Mouse (Mus musculus) forebrain, embryonic 13.5 days (tissue): Measurements from ENCODE around the gene Ddx6. TPM values are rescaled to one million over a fixed set of nuclear protein-coding genes. Genes with fewer than 3 reads are reported as not detected.

Source experiments
- ATAC-seq: fragments of 200-750 bp; cut with Nextera tagmentation; 2 replicates; pipeline ENCODE4 v1.8.0; 2017
- H3K27ac ChIP-seq: fragments of 300-500 bp; sonication (generic); 2 replicates; pipeline ENCODE4 v1.5.1; 2015; ENCODE audit warnings: inconsistent platforms, mild to moderate bottlenecking, moderate library complexity
- H3K27me3 ChIP-seq: fragments of 300-500 bp; sonication (generic); 2 replicates; pipeline ENCODE4 v1.6.1; 2015; ENCODE audit warnings: mild to moderate bottlenecking, inconsistent platforms
- H3K36me3 ChIP-seq: fragments of 300-500 bp; sonication (generic); 2 replicates; pipeline ENCODE4 v1.6.1; 2015; ENCODE audit warnings: mild to moderate bottlenecking, inconsistent platforms; ENCODE audit not compliant: poor library complexity, severe bottlenecking
- H3K4me1 ChIP-seq: fragments of 300-500 bp; sonication (generic); 2 replicates; pipeline ENCODE4 v1.6.1; 2015; ENCODE audit warnings: inconsistent platforms
- H3K4me2 ChIP-seq: fragments of 300-500 bp; sonication (generic); 2 replicates; pipeline ENCODE4 v1.6.1; 2015; ENCODE audit warnings: inconsistent platforms, mild to moderate bottlenecking, moderate library complexity
- H3K4me3 ChIP-seq: fragments of 300-500 bp; sonication (generic); 2 replicates; pipeline ENCODE4 v1.5.1; 2015; ENCODE audit warnings: mild to moderate bottlenecking, inconsistent platforms
- H3K9ac ChIP-seq: fragments of 300-500 bp; sonication (generic); 2 replicates; pipeline ENCODE4 v1.6.1; 2015; ENCODE audit warnings: mild to moderate bottlenecking, inconsistent platforms
- H3K9me3 ChIP-seq: fragments of 300-500 bp; sonication (generic); replicated peaks from 2 replicates; pipeline ENCODE4 v1.6.1; 2016; ENCODE audit warnings: inconsistent platforms
- WGBS: fragments of 180-500 bp; shearing (Covaris S2); methylation state at CpG from one replicate; pipeline ENCODE4 v1.1.7; 2015; 5-methylcytosine and 5-hydroxymethylcytosine counted together
- polyA plus RNA-seq: library from polyadenylated mRNA; unstranded; fragments of >200 nt; fragmentation: Nextera tagmentation; extraction: Ambion mirVana; gene quantifications from 2 replicates; pipeline ENCODE4 v1.2.1, GENCODE M21; 2015

Gene Ddx6
- polyA plus RNA-seq, 1 experiment from 2014 or later, result 28.1 TPM

DNA sequence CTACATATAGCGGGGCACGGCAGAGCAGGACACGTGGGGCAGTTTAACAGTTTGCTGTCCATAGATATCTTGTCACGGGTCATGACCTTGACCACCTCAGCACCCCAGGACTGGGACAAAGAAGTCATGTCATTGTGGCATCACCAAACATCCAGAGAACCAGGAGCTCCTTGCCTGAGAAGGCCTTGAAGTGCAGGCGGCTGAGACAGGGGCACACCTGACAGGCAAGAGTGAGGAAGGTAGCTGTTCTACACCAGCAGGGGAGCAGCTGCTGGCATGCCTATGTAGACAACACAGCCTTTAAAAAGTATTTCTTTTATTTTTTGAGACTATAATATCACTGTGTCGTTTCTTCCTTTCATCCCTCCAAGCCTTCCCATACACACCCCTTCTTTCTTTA is 41.7 kb downstream of the Ddx6 start:
- Histone ChIP-seq H3K36me3 (peaks cover 9% of the 10 kb centered on the region; the same call in 1 of the 2 replicates), H3K9ac (no peak overlapping the region), H3K4me2 (no peak overlapping the region), H3K4me3 (no peak overlapping the region), H3K27ac (no peak overlapping the region), H3K4me1 (no peaks in the 10 kb centered on the region), H3K9me3 (no peaks in the 10 kb centered on the region; the same call in 1 of the 2 replicates), H3K27me3 (no peaks in the 10 kb centered on the region)
- 87% methylated on average over 6 of the region's 6 CpGs for WGBS
- ATAC-seq, result no peak

DNA sequence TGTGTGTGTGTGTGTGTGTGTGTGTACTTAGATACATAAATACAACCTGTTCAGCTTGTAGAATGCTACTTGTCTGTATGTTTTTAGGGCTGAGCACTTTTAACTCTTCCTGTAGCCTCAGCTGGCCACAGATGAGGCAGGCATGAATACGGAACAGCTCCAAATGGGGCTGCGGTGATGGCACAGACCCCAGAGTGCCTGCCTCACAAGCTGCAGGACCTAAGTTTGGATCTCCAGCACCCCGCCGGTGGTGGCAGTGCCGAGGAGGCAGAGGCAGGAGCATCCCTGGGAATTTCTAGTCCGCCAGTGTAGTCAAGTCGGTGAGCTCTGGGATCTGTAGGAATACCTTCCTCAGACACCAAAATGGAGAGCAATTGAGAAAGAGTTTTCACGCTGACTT is 42.3 kb downstream of the Ddx6 start:
- 94% methylated on average over 8 of the region's 8 CpGs for WGBS
- H3K4me3 ChIP-seq, result no peak overlapping the region
- no peak overlapping the region for H3K9ac ChIP-seq
- no peaks in the 10 kb centered on the region for H3K4me1 ChIP-seq
- peaks cover 5% of the 10 kb centered on the region; the same call in 1 of the 2 replicates for H3K36me3 ChIP-seq
- no peak overlapping the region for H3K27ac ChIP-seq
- no peaks in the 10 kb centered on the region for H3K27me3 ChIP-seq
- no peak overlapping the region for H3K4me2 ChIP-seq
- H3K9me3 ChIP-seq, result no peaks in the 10 kb centered on the region; the same call in 1 of the 2 replicates
- ATAC-seq, result no peak

- no peaks in the 10 kb centered on the region for H3K9me3 ChIP-seq
- WGBS, result 88% methylated on average over 4 of the region's 4 CpGs
- no peaks in the 10 kb centered on the region for H3K27me3 ChIP-seq
- no peaks in the 10 kb centered on the region for H3K36me3 ChIP-seq
- no peak overlapping the region for H3K4me2 ChIP-seq
- ATAC-seq, result no peak
- no peaks in the 10 kb centered on the region for H3K4me1 ChIP-seq
- H3K27ac ChIP-seq, result no peak overlapping the region
- H3K9ac ChIP-seq, result no peak overlapping the region
- H3K4me3 ChIP-seq, result no peak overlapping the region
Observed at GRCm38 (mm10) chr9:44647656-44648055, 43.0 kb downstream of the Ddx6 start.

DNA sequence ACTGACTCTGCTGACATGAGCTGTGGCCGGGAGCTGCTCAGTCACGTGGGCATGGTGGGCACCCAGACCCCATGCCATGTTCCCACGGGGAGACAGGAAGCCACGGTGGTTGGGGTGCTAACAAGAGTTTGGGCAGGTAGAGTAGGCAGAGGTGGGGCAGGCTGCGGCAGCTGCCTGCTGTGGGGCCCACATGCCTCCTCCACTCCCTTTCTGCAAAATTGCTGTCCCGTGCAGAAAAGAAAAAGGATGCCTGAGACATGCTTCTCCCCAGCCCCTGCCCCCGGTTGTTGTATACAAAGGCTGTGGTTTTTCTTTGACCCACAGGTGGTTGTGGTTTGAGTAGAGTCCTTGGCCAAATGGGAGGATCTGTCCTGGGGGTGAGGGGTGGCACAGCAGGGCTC is 44.2 kb downstream of the Ddx6 start:
- H3K9me3 ChIP-seq, result no peaks in the 10 kb centered on the region
- no peak overlapping the region for H3K4me2 ChIP-seq
- 82% methylated on average over 7 of the region's 7 CpGs for WGBS
- no peak overlapping the region for H3K27ac ChIP-seq
- H3K4me3 ChIP-seq, result no peak overlapping the region
- H3K9ac ChIP-seq, result no peak overlapping the region
- H3K4me1 ChIP-seq, result no peaks in the 10 kb centered on the region
- ATAC-seq, result no peak
- H3K27me3 ChIP-seq, result no peaks in the 10 kb centered on the region
- H3K36me3 ChIP-seq, result no peaks in the 10 kb centered on the region

DNA sequence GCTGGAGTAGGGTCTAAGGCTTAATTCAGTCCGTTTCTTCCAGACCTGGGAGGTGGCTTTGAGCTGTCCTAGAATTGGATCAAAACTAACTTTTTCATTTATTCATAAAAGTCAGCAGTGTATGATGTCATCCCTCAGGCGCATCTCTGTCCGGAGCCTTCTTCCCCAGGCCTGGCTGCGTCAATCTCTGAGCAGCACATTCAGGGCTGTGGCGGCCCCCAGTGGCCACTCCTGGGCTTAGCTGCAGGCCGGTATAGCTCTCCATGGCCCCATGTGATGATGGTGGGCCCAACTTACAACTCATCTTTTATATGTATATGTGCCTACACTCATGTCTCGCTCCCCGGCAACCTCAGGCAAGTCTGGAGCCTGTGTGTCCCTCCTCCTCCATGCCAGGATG is 47.3 kb downstream of the Ddx6 start:
- peak; percentile 69 for ATAC-seq
- H3K27ac ChIP-seq, result no peak overlapping the region
- H3K27me3 ChIP-seq, result no peaks in the 10 kb centered on the region
- H3K9ac ChIP-seq, result no peak overlapping the region
- H3K4me1 ChIP-seq, result peaks cover 5% of the 10 kb centered on the region
- no peaks in the 10 kb centered on the region for H3K36me3 ChIP-seq
- H3K4me3 ChIP-seq, result no peak overlapping the region
- 8% methylated on average over 8 of the region's 8 CpGs for WGBS
- H3K9me3 ChIP-seq, result no peaks in the 10 kb centered on the region
- no peak overlapping the region for H3K4me2 ChIP-seq

DNA sequence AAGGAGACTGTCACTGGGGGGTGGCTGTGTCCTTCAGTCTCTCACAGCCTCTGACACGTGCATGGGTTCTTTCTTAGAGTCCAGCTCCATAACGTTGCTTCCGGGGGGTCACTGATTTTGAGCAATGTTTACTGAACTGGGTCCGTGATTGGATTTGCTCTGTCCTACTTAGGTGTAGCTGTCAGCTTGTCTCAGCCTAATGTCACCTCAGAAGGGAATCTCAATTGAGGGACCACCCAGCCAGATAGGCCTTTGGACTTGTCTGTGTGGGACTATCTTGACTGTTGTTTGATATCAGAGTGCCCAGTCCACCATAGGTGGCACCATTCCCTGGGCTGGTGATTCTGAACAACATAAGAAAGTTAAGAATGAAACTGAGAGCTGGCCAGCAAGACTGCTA is 49.2 kb downstream of the Ddx6 start:
- Histone ChIP-seq H3K27me3 (no peaks in the 10 kb centered on the region), H3K9me3 (no peaks in the 10 kb centered on the region), H3K27ac (no peak overlapping the region), H3K4me3 (no peak overlapping the region), H3K36me3 (no peaks in the 10 kb centered on the region), H3K4me1 (peaks cover 5% of the 10 kb centered on the region), H3K9ac (no peak overlapping the region), H3K4me2 (no peak overlapping the region)
- WGBS, result 78% methylated on average over 4 of the region's 4 CpGs
- ATAC-seq, result no peak

- 27% methylated on average over 26 of the region's 26 CpGs for WGBS
- Histone ChIP-seq H3K27ac (no peak overlapping the region), H3K4me2 (peak overlapping the region; percentile 44), H3K4me3 (0 out of 2 replicates have a peak overlapping the region, but pooled peaks have one; percentile 12), H3K4me1 (peaks cover 5% of the 10 kb centered on the region), H3K9ac (no peak overlapping the region), H3K36me3 (no peaks in the 10 kb centered on the region), H3K27me3 (no peaks in the 10 kb centered on the region), H3K9me3 (no peaks in the 10 kb centered on the region)
- peak; percentile 38; the same call in 1 of the 2 replicates for ATAC-seq
Observed at GRCm38 (mm10) chr9:44655098-44656066, 50.7 kb downstream of the Ddx6 start.

- Histone ChIP-seq H3K27ac (no peak overlapping the region), H3K9ac (no peak overlapping the region), H3K27me3 (no peaks in the 10 kb centered on the region), H3K4me3 (no peak overlapping the region), H3K4me2 (no peak overlapping the region), H3K9me3 (no peaks in the 10 kb centered on the region), H3K4me1 (no peaks in the 10 kb centered on the region), H3K36me3 (no peaks in the 10 kb centered on the region)
- WGBS, result 88% methylated on average over 6 of the region's 6 CpGs
- ATAC-seq, result no peak
Observed at GRCm38 (mm10) chr9:44663706-44664105, 59.0 kb downstream of the Ddx6 start.

DNA sequence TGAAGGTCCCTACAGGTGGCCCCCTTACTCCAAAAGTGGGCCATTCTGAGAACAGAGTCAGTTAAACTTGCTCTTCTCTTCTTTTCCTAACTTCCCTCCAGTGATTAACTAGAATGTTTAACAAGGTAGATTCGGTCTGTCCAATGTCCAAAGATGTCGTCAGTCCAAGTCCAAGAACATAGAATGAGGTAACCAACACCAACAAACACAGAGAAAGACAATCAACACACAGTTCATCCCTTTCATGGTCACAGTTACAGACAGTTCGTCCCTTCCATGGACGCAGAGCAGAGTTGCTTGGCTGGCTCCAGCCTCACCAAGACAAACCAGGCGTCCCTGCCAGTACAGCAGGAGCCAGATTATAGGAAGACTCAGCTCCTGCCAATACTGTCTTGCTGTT is 66.7 kb downstream of the Ddx6 start:
- H3K4me2 ChIP-seq, result no peak overlapping the region
- H3K9ac ChIP-seq, result no peak overlapping the region
- H3K27ac ChIP-seq, result no peak overlapping the region
- ATAC-seq, result no peak
- no peak overlapping the region for H3K4me3 ChIP-seq
- H3K4me1 ChIP-seq, result no peaks in the 10 kb centered on the region
- H3K9me3 ChIP-seq, result no peaks in the 10 kb centered on the region
- no peaks in the 10 kb centered on the region for H3K27me3 ChIP-seq
- no peaks in the 10 kb centered on the region for H3K36me3 ChIP-seq
- 93% methylated on average over 5 of the region's 5 CpGs for WGBS

DNA sequence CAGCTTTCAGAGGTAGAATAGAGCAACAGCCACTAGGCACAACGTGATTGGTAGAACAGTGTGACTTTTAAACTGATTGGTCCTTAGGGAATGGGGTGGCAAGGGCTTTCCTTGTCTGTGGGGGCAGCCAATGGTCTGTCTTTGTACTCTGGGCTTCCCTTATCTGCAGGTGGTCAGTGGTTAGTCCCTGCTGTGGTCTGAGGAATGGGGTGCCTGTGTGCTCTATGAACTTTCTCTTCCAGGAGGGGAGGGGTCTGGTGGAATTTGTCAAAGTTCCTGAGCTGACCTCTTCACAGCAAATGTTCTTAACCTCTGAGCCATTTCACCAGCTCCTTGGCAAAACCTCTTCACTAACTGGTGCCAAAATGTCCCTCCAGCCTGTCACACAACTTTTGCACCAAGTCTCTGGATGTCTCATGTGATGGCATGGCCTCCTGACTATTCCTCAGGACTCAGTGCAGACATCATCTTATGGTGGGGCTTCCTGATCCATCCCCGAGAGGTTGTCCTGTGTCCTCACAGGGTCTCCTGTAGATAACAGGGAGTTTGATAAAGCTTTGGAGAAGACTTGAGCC is 67.7 kb downstream of the Ddx6 start:
- no peak for ATAC-seq
- Histone ChIP-seq H3K4me2 (no peak overlapping the region), H3K27ac (no peak overlapping the region), H3K9ac (no peak overlapping the region), H3K36me3 (no peaks in the 10 kb centered on the region), H3K4me1 (no peaks in the 10 kb centered on the region), H3K27me3 (no peaks in the 10 kb centered on the region), H3K4me3 (no peak overlapping the region), H3K9me3 (no peaks in the 10 kb centered on the region)
- WGBS, result 66% methylated on average over 2 of the region's 2 CpGs

GRCm38 (mm10) chr9:44673005-44673404 is 68.3 kb downstream of the Ddx6 start, which contains the start of gene Treh:
Gene Treh, plus strand, starts transcription at chr9:44673233.
- H3K36me3 ChIP-seq, result no peaks in the 10 kb centered on the region
- no peak within 1 kb of the TSS for H3K4me2 ChIP-seq
- H3K4me1 ChIP-seq, result no peaks in the 10 kb centered on the region
- H3K9me3 ChIP-seq, result no peaks in the 10 kb centered on the region
- no peak within 1 kb of the TSS for H3K4me3 ChIP-seq
- 93% methylated on average over 3 of the region's 3 CpGs for WGBS
- H3K27ac ChIP-seq, result no peak within 1 kb of the TSS
- H3K9ac ChIP-seq, result no peak within 1 kb of the TSS
- no peaks in the 10 kb centered on the region for H3K27me3 ChIP-seq
- ATAC-seq, result no peak

DNA sequence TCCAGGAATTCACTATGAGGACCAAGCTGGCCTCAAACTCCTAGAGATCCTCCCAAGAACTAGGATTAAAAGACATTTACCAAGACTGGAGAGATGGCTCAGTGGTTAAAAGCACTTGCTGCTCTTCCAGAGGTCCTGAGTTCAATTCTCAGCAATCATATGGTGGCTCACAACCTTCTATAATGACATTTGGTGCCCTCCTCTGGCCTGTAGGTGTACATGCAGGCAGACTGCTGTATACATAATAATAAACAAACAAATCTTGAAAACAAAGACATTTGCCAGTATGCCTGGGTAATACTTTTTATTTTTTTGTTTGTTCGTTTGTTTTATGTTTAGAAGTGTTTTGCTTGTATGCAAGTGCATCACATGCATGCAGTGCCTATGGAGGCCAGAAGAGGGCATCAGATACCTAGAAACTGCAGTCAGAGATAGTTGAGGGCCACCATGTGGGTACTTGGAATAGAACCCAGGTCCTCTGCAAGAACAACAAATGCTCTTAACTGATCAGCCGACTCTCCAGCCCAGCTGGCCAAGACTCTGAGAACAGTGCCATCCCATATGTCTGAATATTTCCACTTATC is 73.7 kb downstream of the Ddx6 start:
- Histone ChIP-seq H3K4me3 (no peak overlapping the region), H3K27ac (no peak overlapping the region), H3K4me2 (no peak overlapping the region), H3K9me3 (no peaks in the 10 kb centered on the region), H3K27me3 (no peaks in the 10 kb centered on the region), H3K4me1 (no peaks in the 10 kb centered on the region), H3K9ac (no peak overlapping the region), H3K36me3 (no peaks in the 10 kb centered on the region)
- WGBS, result 90% methylated on average over 2 of the region's 2 CpGs
- no peak for ATAC-seq
